In genomic region chr12:79208703-79209464, GRCm38 (mm10) we compare ENCODE assay signal across 8 mouse cellular contexts. TPM values are rescaled to one million over a fixed set of nuclear protein-coding genes. Genes with fewer than 3 reads are reported as not detected.
DNase-seq lines count a peak whose midpoint lies in the region; ATAC-seq and TF ChIP-seq lines count a peak whose summit lies in the region.

TSS of gene Rdh12 (plus strand) at chr12:79208914.

- ATAC-seq in liver, embryonic 11.5 days (replicated peaks; ENCODE audit: low FRiP score), result no peak
- peak; percentile 83 for ATAC-seq in forebrain, postnatal 0 days
- ATAC-seq in hindbrain, postnatal 0 days, result peak; percentile 63; the same call in 1 of the 2 replicates
- ATAC-seq in limb, embryonic 14.5 days (ENCODE audit: low FRiP score, low read depth), result no peak; the same call in 1 of the 2 replicates
- ATAC-seq in midbrain, embryonic 16.5 days, result peak; percentile 68; the same call in 1 of the 2 replicates

- 0 out of 2 replicates have a peak, but pooled peaks cover 2% of the 10 kb centered on the region for H3K4me1 ChIP-seq in liver, embryonic 11.5 days (replicated peaks; ENCODE audit: control insufficient read depth, insufficient read depth, low read length)
- H3K4me1 ChIP-seq in cerebellum, adult 2 months (ENCODE audit: control insufficient read depth, insufficient read depth, low read length), result no peaks in the 10 kb centered on the region
- H3K4me1 ChIP-seq in forebrain, postnatal 0 days (ENCODE audit: insufficient read depth), result no peaks in the 10 kb centered on the region
- no peaks in the 10 kb centered on the region for H3K4me1 ChIP-seq in hindbrain, postnatal 0 days (ENCODE audit: insufficient read depth, low read length)
- H3K4me1 ChIP-seq in limb, embryonic 14.5 days (ENCODE audit: control insufficient read depth, insufficient read depth, low read length), result no peaks in the 10 kb centered on the region
- peaks cover 4% of the 10 kb centered on the region for H3K4me1 ChIP-seq in midbrain, embryonic 16.5 days (ENCODE audit: control insufficient read depth, insufficient read depth, low read length)

- 5% methylated on average over 13 of the region's 13 CpGs for whole genome bisulfite sequencing in liver, embryonic 11.5 days
- WGBS in cerebellum, adult 2 months, result 4% methylated on average over 13 of the region's 13 CpGs
- 3% methylated on average over 13 of the region's 13 CpGs for WGBS in forebrain, postnatal 0 days
- WGBS in hindbrain, postnatal 0 days, result 5% methylated on average over 13 of the region's 13 CpGs
- WGBS in limb, embryonic 14.5 days, result 3% methylated on average over 13 of the region's 13 CpGs
- 7% methylated on average over 13 of the region's 13 CpGs for WGBS in midbrain, embryonic 16.5 days

- no peak within 1 kb of the TSS for H3K9ac ChIP-seq in liver, embryonic 11.5 days (ENCODE audit: low read depth, low read length)
- H3K9ac ChIP-seq in forebrain, postnatal 0 days, result peak within 1 kb of the TSS; percentile 48
- H3K9ac ChIP-seq in hindbrain, postnatal 0 days (replicated peaks; ENCODE audit: low read length), result peak within 1 kb of the TSS; percentile 3; the same call in 1 of the 2 replicates
- peak within 1 kb of the TSS; percentile 41 for H3K9ac ChIP-seq in limb, embryonic 14.5 days (ENCODE audit: low read depth, low read length, severe bottlenecking)
- H3K9ac ChIP-seq in midbrain, embryonic 16.5 days (ENCODE audit: low read depth, low read length), result peak within 1 kb of the TSS; percentile 49

- no peak within 1 kb of the TSS for H3K27ac ChIP-seq in liver, embryonic 11.5 days (ENCODE audit: low read depth, low read length)
- no peak within 1 kb of the TSS for H3K27ac ChIP-seq in cerebellum, adult 2 months (ENCODE audit: insufficient read depth, low read length)
- H3K27ac ChIP-seq in forebrain, postnatal 0 days (ENCODE audit: low read depth, low read length), result no peak within 1 kb of the TSS
- H3K27ac ChIP-seq in hindbrain, postnatal 0 days, result no peak within 1 kb of the TSS
- H3K27ac ChIP-seq in limb, embryonic 14.5 days (replicated peaks; ENCODE audit: low read depth, low read length), result no peak within 1 kb of the TSS
- no peak within 1 kb of the TSS for H3K27ac ChIP-seq in midbrain, embryonic 16.5 days (ENCODE audit: low read length)

- peak within 1 kb of the TSS; percentile 35 for H3K4me3 ChIP-seq in liver, embryonic 11.5 days (ENCODE audit: low read depth, low read length)
- H3K4me3 ChIP-seq in cerebellum, adult 2 months (replicated peaks; ENCODE audit: insufficient read depth, low read depth, low read length), result peak within 1 kb of the TSS; percentile 99
- peak within 1 kb of the TSS; percentile 47 for H3K4me3 ChIP-seq in forebrain, postnatal 0 days (ENCODE audit: low read depth, low read length)
- H3K4me3 ChIP-seq in hindbrain, postnatal 0 days (ENCODE audit: low read length), result peak within 1 kb of the TSS; percentile 35
- H3K4me3 ChIP-seq in limb, embryonic 14.5 days (replicated peaks; ENCODE audit: low read length), result peak within 1 kb of the TSS; percentile 38
- peak within 1 kb of the TSS; percentile 45 for H3K4me3 ChIP-seq in midbrain, embryonic 16.5 days (ENCODE audit: low read depth, low read length)

- H3K9me3 ChIP-seq in liver, embryonic 11.5 days (ENCODE audit: control insufficient read depth, low read length), result no peaks in the 10 kb centered on the region
- no peaks in the 10 kb centered on the region for H3K9me3 ChIP-seq in forebrain, postnatal 0 days (ENCODE audit: low read length)
- no peaks in the 10 kb centered on the region for H3K9me3 ChIP-seq in hindbrain, postnatal 0 days (ENCODE audit: low read length)
- H3K9me3 ChIP-seq in limb, embryonic 14.5 days (ENCODE audit: control insufficient read depth, low read length), result no peaks in the 10 kb centered on the region
- no peaks in the 10 kb centered on the region for H3K9me3 ChIP-seq in midbrain, embryonic 16.5 days (replicated peaks; ENCODE audit: control insufficient read depth, low read length, poor library complexity, severe bottlenecking)

- no peak for DNase-seq in liver, embryonic 11.5 days (ENCODE audit: low spot score)
- no peak for DNase-seq in liver
- peak; percentile 58 for DNase-seq in cerebellum, adult 2 months
- peak; percentile 43 for DNase-seq in forebrain, postnatal 0 days
- DNase-seq in hindbrain, postnatal 0 days (ENCODE audit: low spot score), result peak; percentile 63
- peak; percentile 49 for DNase-seq in limb, embryonic 14.5 days (ENCODE audit: low spot score)
- DNase-seq in spleen, postnatal 4 days (ENCODE audit: low spot score in 2 of 2), result peak; percentile 35 to 63

- peak within 1 kb of the TSS; percentile 55 for H3K4me2 ChIP-seq in liver, embryonic 11.5 days
- peak within 1 kb of the TSS; percentile 58 for H3K4me2 ChIP-seq in forebrain, postnatal 0 days (ENCODE audit: low read depth)
- H3K4me2 ChIP-seq in hindbrain, postnatal 0 days (ENCODE audit: low read depth, low read length), result peak within 1 kb of the TSS; percentile 53
- peak within 1 kb of the TSS; percentile 56 for H3K4me2 ChIP-seq in limb, embryonic 14.5 days (replicated peaks; ENCODE audit: low read depth, low read length, severe bottlenecking)
- H3K4me2 ChIP-seq in midbrain, embryonic 16.5 days (ENCODE audit: low read length), result peak within 1 kb of the TSS; percentile 60

- no peaks in the 10 kb centered on the region for H3K27me3 ChIP-seq in liver, embryonic 11.5 days (replicated peaks; ENCODE audit: control insufficient read depth, insufficient read depth, low read length)
- H3K27me3 ChIP-seq in cerebellum, adult 2 months (ENCODE audit: control insufficient read depth, insufficient read depth, low read length), result no peaks in the 10 kb centered on the region
- H3K27me3 ChIP-seq in forebrain, postnatal 0 days (ENCODE audit: insufficient read depth, low read length), result no peaks in the 10 kb centered on the region
- H3K27me3 ChIP-seq in hindbrain, postnatal 0 days (ENCODE audit: insufficient read depth, low read length), result no peaks in the 10 kb centered on the region
- no peaks in the 10 kb centered on the region for H3K27me3 ChIP-seq in limb, embryonic 14.5 days (ENCODE audit: control insufficient read depth, insufficient read depth, low read length)
- no peaks in the 10 kb centered on the region for H3K27me3 ChIP-seq in midbrain, embryonic 16.5 days (ENCODE audit: control insufficient read depth, insufficient read depth, low read depth, low read length)

- peak; percentile 30; the same call in 1 of the 2 replicates for TF ChIP-seq POLR2A in cerebellum, adult 2 months (IDR thresholded peaks at IDR 0.05; ENCODE audit: borderline replicate concordance, insufficient read depth, low read length)
- TF ChIP-seq POLR2A in limb, embryonic 14.5 days (IDR thresholded peaks at IDR 0.05; ENCODE audit: borderline replicate concordance, extremely low read depth, insufficient read depth, insufficient read length), result no peak

- TF ChIP-seq CTCF in cerebellum, adult 2 months (IDR thresholded peaks at IDR 0.05; ENCODE audit: borderline replicate concordance, insufficient read depth, low read depth, low read length), result no peak
- no peak for TF ChIP-seq CTCF in forebrain, postnatal 0 days (IDR thresholded peaks at IDR 0.05; ENCODE audit: low read depth)
- TF ChIP-seq CTCF in hindbrain, postnatal 0 days (IDR thresholded peaks at IDR 0.05; ENCODE audit: low read depth), result no peak

- H3K36me3 ChIP-seq in liver, embryonic 11.5 days (ENCODE audit: control insufficient read depth, insufficient read depth, low read length), result no peaks in the 10 kb centered on the region
- no peaks in the 10 kb centered on the region for H3K36me3 ChIP-seq in forebrain, postnatal 0 days (ENCODE audit: insufficient read depth)
- H3K36me3 ChIP-seq in hindbrain, postnatal 0 days (ENCODE audit: insufficient read depth, low read length), result no peaks in the 10 kb centered on the region
- no peaks in the 10 kb centered on the region for H3K36me3 ChIP-seq in limb, embryonic 14.5 days (ENCODE audit: control insufficient read depth, insufficient read depth, low read length)
- H3K36me3 ChIP-seq in midbrain, embryonic 16.5 days (ENCODE audit: control insufficient read depth, insufficient read depth, low read length), result no peaks in the 10 kb centered on the region

RNA-seq across cellular contexts. Expression of gene Rdh12, which starts in this region (rescaled TPM):
- polyA plus RNA-seq in liver, embryonic 11.5 days (2014; fragmentation: Nextera tagmentation; extraction: Ambion mirVana), result 0.58 and 0.62 TPM in 2 replicates
- 2.1 and 2.6 TPM in 2 replicates for polyA plus RNA-seq in cerebellum, adult 2 months (2012; rRNA removed)
- 1.2 and 1.3 TPM in 2 replicates for total RNA-seq in forebrain, postnatal 0 days (2014; rRNA removed)
- polyA plus RNA-seq in forebrain, postnatal 0 days (2015; fragmentation: Nextera tagmentation; extraction: Ambion mirVana), result 0.62 and 1.1 TPM in 2 replicates
- 0.47 and 0.86 TPM in 2 replicates for total RNA-seq in hindbrain, postnatal 0 days (2014; rRNA removed)
- 0.63 and 0.83 TPM in 2 replicates for polyA plus RNA-seq in hindbrain, postnatal 0 days (2015; fragmentation: Nextera tagmentation; extraction: Ambion mirVana)
- polyA plus RNA-seq in limb, embryonic 14.5 days (2012; rRNA removed), result 9.4 and 10.2 TPM in 2 replicates
- 15.4 and 24.2 TPM in 2 replicates for polyA plus RNA-seq in limb, embryonic 14.5 days (2014; fragmentation: Nextera tagmentation; extraction: Ambion mirVana)
- polyA plus RNA-seq in midbrain, embryonic 16.5 days (2015; fragmentation: Nextera tagmentation; extraction: Ambion mirVana), result 1.1 and 1.2 TPM in 2 replicates

Comparison
In these comparisons a context has a peak if more than half of its experiments do, and no peak if none do; other contexts are left out.
1. Peak in DNase-seq, ATAC-seq, H3K4me3 ChIP-seq, H3K9ac ChIP-seq and H3K4me2 ChIP-seq in hindbrain, postnatal 0 days; RNA of the gene not detected or under 1 TPM.
2. ATAC-seq: peak in forebrain, postnatal 0 days (single experiment) and midbrain, embryonic 16.5 days (single experiment); none in liver, embryonic 11.5 days (single experiment) and limb, embryonic 14.5 days (single experiment).
3. DNase-seq: peak in cerebellum, adult 2 months (2 of 2), forebrain, postnatal 0 days (single experiment), limb, embryonic 14.5 days (single experiment) and spleen, postnatal 4 days (2 of 2); none in liver, embryonic 11.5 days (single experiment) and liver (single experiment).
4. H3K4me3 ChIP-seq: peak in every context shown above with its lines; median percentile 99 in cerebellum, adult 2 months; 47 in forebrain, postnatal 0 days; 45 in midbrain, embryonic 16.5 days; 38 in limb, embryonic 14.5 days; 35 in liver, embryonic 11.5 days; 35 in hindbrain, postnatal 0 days.
5. Peak in every context shown above with its lines, with median percentiles within 50 percentile points of each other: H3K4me2 ChIP-seq.